Comparison of ENCODE assay signal across 9 mouse cellular contexts in genomic region chr5:136061567-136061966, GRCm38 (mm10). TPM values are rescaled to one million over a fixed set of nuclear protein-coding genes. Genes with fewer than 3 reads are reported as not detected.
DNase-seq lines count a peak whose midpoint lies in the region; ATAC-seq lines count a peak whose summit lies in the region.
"Had no signal": no experiment of that assay in that cellular context is flagged by ENCODE, and none has a peak within 500 bp of the region (broad histone marks: within the 10 kb centered on the region; RNA-seq: fewer than 3 reads in every experiment).

No protein-coding gene starts in this region.

- H3K4me3 ChIP-seq in embryonic facial prominence, embryonic 14.5 days (ENCODE audit: low read depth, low read length) = no peak overlapping the region
- H3K4me3 ChIP-seq in midbrain, embryonic 13.5 days (replicated peaks) = no peak overlapping the region

- WGBS in embryonic facial prominence, embryonic 14.5 days = 11% methylated on average over 12 of the region's 12 CpGs
- 12% methylated on average over 12 of the region's 12 CpGs for WGBS in midbrain, embryonic 13.5 days

- no peak overlapping the region for H3K27ac ChIP-seq in embryonic facial prominence, embryonic 14.5 days (replicated peaks; ENCODE audit: low read depth, low read length)
- no peak overlapping the region for H3K27ac ChIP-seq in midbrain, embryonic 13.5 days

- no peaks in the 10 kb centered on the region for H3K9me3 ChIP-seq in embryonic facial prominence, embryonic 14.5 days (ENCODE audit: control insufficient read depth, low read length)
- H3K9me3 ChIP-seq in midbrain, embryonic 13.5 days = no peaks in the 10 kb centered on the region

- H3K4me1 ChIP-seq in embryonic facial prominence, embryonic 14.5 days (ENCODE audit: control insufficient read depth, insufficient read depth, low read length) = no peaks in the 10 kb centered on the region
- H3K4me1 ChIP-seq in midbrain, embryonic 13.5 days (replicated peaks) = 0 out of 2 replicates have a peak, but pooled peaks cover 3% of the 10 kb centered on the region

- DNase-seq in cerebellum, adult 11 months = peak; percentile 59
- peak; percentile 83 for DNase-seq in adrenal gland, postnatal 25 days
- DNase-seq in embryonic facial prominence, embryonic 14.5 days (ENCODE audit: low spot score) = peak; percentile 67
- peak; percentile 75 for DNase-seq in induced T-regulatory cell, adult 2 months (ENCODE audit: low read depth)
- DNase-seq in left cerebral cortex, adult 8-10 months (ENCODE audit: low spot score in 2 of 2) = peak; percentile 27 to 68
- peak; percentile 73 to 85 for DNase-seq in spleen, postnatal 10 days (ENCODE audit: low spot score in 2 of 2)

- no peaks in the 10 kb centered on the region for H3K36me3 ChIP-seq in embryonic facial prominence, embryonic 14.5 days (ENCODE audit: control insufficient read depth, insufficient read depth, low read length)
- no peaks in the 10 kb centered on the region for H3K36me3 ChIP-seq in midbrain, embryonic 13.5 days

- no peak overlapping the region for H3K9ac ChIP-seq in embryonic facial prominence, embryonic 14.5 days (ENCODE audit: low read depth, low read length)
- H3K9ac ChIP-seq in midbrain, embryonic 13.5 days (replicated peaks) = no peak overlapping the region

- no peak overlapping the region for H3K4me2 ChIP-seq in embryonic facial prominence, embryonic 14.5 days (ENCODE audit: low read depth, low read length)
- no peak overlapping the region for H3K4me2 ChIP-seq in midbrain, embryonic 13.5 days (replicated peaks)

- no peaks in the 10 kb centered on the region for H3K27me3 ChIP-seq in embryonic facial prominence, embryonic 14.5 days (replicated peaks; ENCODE audit: control insufficient read depth, insufficient read depth, low read length)
- H3K27me3 ChIP-seq in midbrain, embryonic 13.5 days = peaks cover 4% of the 10 kb centered on the region; the same call in 1 of the 2 replicates

- no peak for ATAC-seq in cerebellum, adult (ENCODE audit: insufficient number of reproducible peaks, low FRiP score, low TSS enrichment)
- peak; percentile 38; the same call in 1 of the 2 replicates for ATAC-seq in embryonic facial prominence, embryonic 14.5 days (ENCODE audit: low read depth)
- 0 out of 2 replicates have a peak, but pooled peaks have one; percentile 14 for ATAC-seq in midbrain, embryonic 13.5 days

RNA-seq across cellular contexts. Expression of gene Upk3bl, which starts 7.3 kb away (rescaled TPM):
- total RNA-seq in adrenal gland, postnatal 25 days (2021) = not detected in 2 replicates
- polyA plus RNA-seq in embryonic facial prominence, embryonic 14.5 days (2014; fragmentation: Nextera tagmentation; extraction: Ambion mirVana) = 17.1 and 28.1 TPM in 2 replicates
- total RNA-seq in left cerebral cortex, adult 8-10 months (2022) = under 1 TPM in 2 of 4 experiments, not detected in 2; 0.59 to 0.81 TPM
- not detected in 2 replicates for polyA plus RNA-seq in midbrain, embryonic 13.5 days (2015; fragmentation: Nextera tagmentation; extraction: Ambion mirVana)
- polyA plus RNA-seq: liver, embryonic 16.5 days had no signal

RNA-seq across cellular contexts. Expression of gene Rasa4, which starts 22.1 kb away (rescaled TPM):
- total RNA-seq in adrenal gland, postnatal 25 days (2021) = 13.8 and 19.1 TPM in 2 replicates
- polyA plus RNA-seq in embryonic facial prominence, embryonic 14.5 days (2014; fragmentation: Nextera tagmentation; extraction: Ambion mirVana) = 11.4 and 13.8 TPM in 2 replicates
- total RNA-seq in left cerebral cortex, adult 8-10 months (2022) = 10 to 100 TPM in 1 of 4 experiments, 1 to 10 TPM in 3; 6.2 to 13.4 (median 8.0) TPM
- 13.7 and 16.4 TPM in 2 replicates for polyA plus RNA-seq in midbrain, embryonic 13.5 days (2015; fragmentation: Nextera tagmentation; extraction: Ambion mirVana)

RNA-seq across cellular contexts. Expression of gene Upk3b, which starts 23.3 kb away (rescaled TPM):
- total RNA-seq in adrenal gland, postnatal 25 days (2021) = 1.4 and 3.0 TPM in 2 replicates
- polyA plus RNA-seq in embryonic facial prominence, embryonic 14.5 days (2014; fragmentation: Nextera tagmentation; extraction: Ambion mirVana) = 0.50 and 1.4 TPM in 2 replicates
- not detected for total RNA-seq in left cerebral cortex, adult 8-10 months (2022)
- polyA plus RNA-seq in midbrain, embryonic 13.5 days (2015; fragmentation: Nextera tagmentation; extraction: Ambion mirVana) = 0.05 TPM in 1 of 2 replicates, not detected in the other

RNA-seq across cellular contexts. Expression of gene Polr2j, which starts 54.9 kb away (rescaled TPM):
- total RNA-seq in adrenal gland, postnatal 25 days (2021) = 76.9 and 82.2 TPM in 2 replicates
- 227 and 230 TPM in 2 replicates for polyA plus RNA-seq in embryonic facial prominence, embryonic 14.5 days (2014; fragmentation: Nextera tagmentation; extraction: Ambion mirVana)
- total RNA-seq in left cerebral cortex, adult 8-10 months (2022) = 10 to 100 TPM; 66.2 to 83.2 (median 70.9) TPM
- polyA plus RNA-seq in midbrain, embryonic 13.5 days (2015; fragmentation: Nextera tagmentation; extraction: Ambion mirVana) = 242 TPM in 2 replicates
